In genomic region chr12:112616668-112617067, GRCm38 (mm10) we compare ENCODE assay signal across 1 mouse cellular context.
TF ChIP-seq lines count a peak whose summit lies in the region.

No protein-coding gene starts in this region.

TF ChIP-seq in MEL, 35 proteins besides CTCF, POLR2A, EP300 and RAD21:
- no peak for TF ChIP-seq UBTF (IDR thresholded peaks at IDR 0.05; ENCODE audit: borderline replicate concordance, insufficient read depth, low read depth, low read length)
- TF ChIP-seq ZNF384 (IDR thresholded peaks at IDR 0.05; ENCODE audit: low read depth, low read length): no peak
- no peak for TF ChIP-seq NELFE (IDR thresholded peaks at IDR 0.05; ENCODE audit: low read depth, low read length)
- TF ChIP-seq MYB (IDR thresholded peaks at IDR 0.05; ENCODE audit: low read depth, low read length): no peak
- TF ChIP-seq TBP (IDR thresholded peaks at IDR 0.05; ENCODE audit: low read depth, low read length): no peak
- TF ChIP-seq MAZ (IDR thresholded peaks at IDR 0.05; ENCODE audit: low read depth, low read length): no peak
- TF ChIP-seq ZKSCAN1 (IDR thresholded peaks at IDR 0.05; ENCODE audit: low read depth, low read length): no peak
- no peak for TF ChIP-seq CHD2 (IDR thresholded peaks at IDR 0.05; ENCODE audit: low read length)
- no peak for TF ChIP-seq ETS1 (IDR thresholded peaks at IDR 0.05; ENCODE audit: low read depth, low read length)
- no peak for TF ChIP-seq TCF12 (IDR thresholded peaks at IDR 0.05; ENCODE audit: low read depth, low read length)
TF ChIP-seq in MEL: peak in this region for 0.
